Mouse (Mus musculus): ENCODE data around the gene Csnk2a1.

Csnk2a1 gene

GRCm38 (mm10) chr2:152323971-152324370 lies 97.3 kb downstream of the Csnk2a1 start:
- DNase-seq (ENCODE audit: low read depth, low spot score) = no peak

- DNase-seq (ENCODE audit: low read depth, low spot score) = no peak
Observed at GRCm38 (mm10) chr2:152324842-152325241, 98.2 kb downstream of the Csnk2a1 start.

GRCm38 (mm10) chr2:152326157-152326556 lies 99.5 kb downstream of the Csnk2a1 start:
- no peak for DNase-seq (ENCODE audit: low read depth, low spot score)

- DNase-seq (ENCODE audit: low read depth, low spot score) = no peak
Observed at GRCm38 (mm10) chr2:152326654-152327053, 100.0 kb downstream of the Csnk2a1 start.

- DNase-seq (ENCODE audit: low read depth, low spot score) = no peak
Observed at GRCm38 (mm10) chr2:152327980-152328379, 101.3 kb downstream of the Csnk2a1 start.

- peak; percentile 45 for DNase-seq (ENCODE audit: low read depth, low spot score)
Observed at GRCm38 (mm10) chr2:152330858-152331423, 104.3 kb downstream of the Csnk2a1 start.

Data from A20 (cell line).